In genomic region chr16:32764961-32765360, GRCm38 (mm10) we compare ENCODE assay signal across 27 mouse cellular contexts. TPM values are rescaled to one million over a fixed set of nuclear protein-coding genes. Genes with fewer than 3 reads are reported as not detected.
DNase-seq lines count a peak whose midpoint lies in the region; ATAC-seq lines count a peak whose summit lies in the region.
"Had no signal": no experiment of that assay in that cellular context is flagged by ENCODE, and none has a peak within 500 bp of the region (broad histone marks: within the 10 kb centered on the region; RNA-seq: fewer than 3 reads in every experiment).

No protein-coding gene starts in this region.

- intact Hi-C loops in gastrocnemius, postnatal 14 days (cut with DNase I; ENCODE audit: low total_unique reads): no loop called here

- no peak for ATAC-seq in cerebellum, adult (ENCODE audit: insufficient number of reproducible peaks, low FRiP score, low TSS enrichment)
- ATAC-seq: activated CD4-positive, CD25-positive, alpha-beta regulatory T cell, adult 4 months; CD4-positive, CD25-positive, alpha-beta regulatory T cell, adult 4 months; Patski had no signal

- peak; percentile 42 to 62 for DNase-seq in cerebellum, postnatal 10 days
- DNase-seq in cerebellum, postnatal 14 days: peak; percentile 43 to 44
- DNase-seq in cerebellum, postnatal 36 days: no peak
- peak; percentile 69 for DNase-seq in adipocyte (ENCODE audit: low spot score)
- DNase-seq in gastrocnemius, postnatal 14 days: no peak
- DNase-seq: adrenal gland, adult 2 months; adrenal gland, adult 8-10 months; adrenal gland, postnatal 10 days; adrenal gland, postnatal 14 days; adrenal gland, postnatal 25 days; adrenal gland, postnatal 36 days; B cell, adult 2 months; cerebellum, adult 11 months; cerebellum, adult 11-12 months; cerebellum, adult 18-20 months; cerebellum, adult 2 months; cerebellum, adult 8-10 months had no signal

RNA-seq across cellular contexts. Expression of gene Muc4, which starts 29.3 kb away (rescaled TPM):
- under 1 TPM; 0.22 to 0.33 TPM for total RNA-seq in gastrocnemius, postnatal 14 days (2021)
- total RNA-seq: adrenal gland, adult 18-20 months; adrenal gland, adult 2 months; adrenal gland, adult 8-10 months; adrenal gland, postnatal 14 days; adrenal gland, postnatal 25 days; adrenal gland, postnatal 36 days; MEL had no signal

RNA-seq across cellular contexts. Expression of gene Muc20, which starts 32.3 kb away (rescaled TPM):
- total RNA-seq in gastrocnemius, postnatal 14 days (2021): under 1 TPM; 0.08 to 0.20 TPM
- total RNA-seq: adrenal gland, postnatal 36 days; ES-E14; MEL had no signal

RNA-seq across cellular contexts. Expression of gene Smbd1, which starts 45.3 kb away (rescaled TPM):
- not detected for total RNA-seq in gastrocnemius, postnatal 14 days (2021)
- total RNA-seq: adrenal gland, adult 18-20 months; adrenal gland, adult 2 months; adrenal gland, adult 8-10 months; adrenal gland, postnatal 10 days; adrenal gland, postnatal 14 days; adrenal gland, postnatal 25 days; adrenal gland, postnatal 36 days; adrenal gland, postnatal 4 days; CH12.LX; G1E; MEL had no signal

Comparison
In these comparisons a context has a peak if more than half of its experiments do, and no peak if none do; other contexts are left out.
1. DNase-seq: peak in cerebellum, postnatal 10 days (2 of 2), cerebellum, postnatal 14 days (2 of 2) and adipocyte (single experiment); none in cerebellum, postnatal 36 days (0 of 2) and gastrocnemius, postnatal 14 days (single experiment).